Mouse (Mus musculus) megakaryocyte, embryonic 14.5 days (primary cell): ENCODE data around the gene Tbc1d14. TPM values are rescaled to one million over a fixed set of nuclear protein-coding genes. Genes with fewer than 3 reads are reported as not detected.

ENCODE experiments used
- H3K27me3 ChIP-seq: replicated peaks from 2 replicates; pipeline ENCODE3; 2012; ENCODE audit warnings: inconsistent platforms
- H3K36me3 ChIP-seq: replicated peaks from 2 replicates; pipeline ENCODE3; 2012; ENCODE audit warnings: low read length, inconsistent platforms, mixed read lengths
- H3K4me1 ChIP-seq: 2 replicates; pipeline ENCODE4 v1.6.1; 2012; ENCODE audit warnings: inconsistent platforms
- H3K4me3 ChIP-seq: replicated peaks from 2 replicates; pipeline ENCODE3; 2012; ENCODE audit warnings: moderate library complexity, mild to moderate bottlenecking, inconsistent platforms
- H3K9me3 ChIP-seq: 2 replicates; pipeline ENCODE4 v1.6.1; 2012; ENCODE audit warnings: inconsistent platforms
- FLI1 ChIP-seq: IDR thresholded peaks from 2 replicates; pipeline ENCODE4 v1.6.1; 2012; ENCODE audit warnings: low read length, inconsistent platforms, mixed read lengths
- GATA1 ChIP-seq: IDR thresholded peaks from 3 replicates; pipeline ENCODE4 v1.6.1; 2012; ENCODE audit warnings: mixed read lengths, low read length, inconsistent platforms, borderline replicate concordance
- polyA plus RNA-seq: library from polyadenylated mRNA; stranded (reverse); fragments of >175 nt; gene quantifications from 2 replicates; pipeline ENCODE4 v1.2.3, GENCODE M21; 2012; ENCODE audit warnings: low replicate concordance; ENCODE audit not compliant: insufficient read depth

Tbc1d14 gene
- polyA plus RNA-seq, 1 experiment: 7.1 TPM

DNA sequence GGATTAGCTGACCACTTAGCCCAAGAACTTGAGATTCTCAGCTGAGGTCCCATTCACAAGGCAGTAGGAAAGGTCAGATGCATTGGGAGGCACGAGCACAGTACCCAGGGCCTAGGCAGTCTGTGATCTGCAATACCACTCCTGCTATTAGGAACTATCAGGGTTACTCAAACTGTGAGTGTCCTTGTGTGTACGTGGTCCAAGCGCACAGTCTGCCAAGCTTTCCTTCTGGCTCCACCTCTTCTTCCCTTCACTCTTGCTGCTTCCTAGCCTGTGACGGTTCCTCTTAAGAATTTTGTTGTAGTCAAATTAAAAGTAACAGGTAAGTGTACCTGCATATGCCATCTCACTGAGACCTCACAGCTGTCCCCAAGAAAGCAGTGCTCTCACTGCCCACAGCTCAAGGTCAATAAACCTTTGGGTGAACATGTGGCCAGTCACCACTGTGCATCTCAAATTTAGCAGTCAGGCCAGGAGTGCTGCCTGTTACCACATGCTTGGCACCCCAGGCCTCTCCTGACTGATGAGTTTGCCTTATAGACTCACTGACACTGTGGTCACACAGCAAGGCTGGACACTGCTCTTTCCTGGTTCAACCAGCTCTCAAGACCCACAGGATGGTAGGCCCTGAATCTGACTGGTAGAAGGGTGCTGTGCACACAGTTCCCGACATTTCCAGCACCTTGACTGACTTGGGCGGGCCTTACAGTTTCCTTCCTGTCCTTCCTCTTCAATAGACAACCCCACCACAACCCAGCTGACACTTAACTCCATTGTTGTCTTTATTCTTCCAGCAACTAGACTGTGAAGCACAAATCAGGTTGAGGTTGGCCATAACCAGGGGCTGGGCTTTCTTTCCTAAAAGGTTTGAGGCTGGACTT lies 114.3 kb downstream of the Tbc1d14 start:
- peak overlapping the region; percentile 94 for H3K4me3 ChIP-seq
- no peaks in the 10 kb centered on the region for H3K27me3 ChIP-seq
- no peaks in the 10 kb centered on the region for H3K9me3 ChIP-seq
- peaks cover 74% of the 10 kb centered on the region for H3K36me3 ChIP-seq
- no peak for TF ChIP-seq FLI1
- H3K4me1 ChIP-seq: peaks cover 96% of the 10 kb centered on the region

DNA sequence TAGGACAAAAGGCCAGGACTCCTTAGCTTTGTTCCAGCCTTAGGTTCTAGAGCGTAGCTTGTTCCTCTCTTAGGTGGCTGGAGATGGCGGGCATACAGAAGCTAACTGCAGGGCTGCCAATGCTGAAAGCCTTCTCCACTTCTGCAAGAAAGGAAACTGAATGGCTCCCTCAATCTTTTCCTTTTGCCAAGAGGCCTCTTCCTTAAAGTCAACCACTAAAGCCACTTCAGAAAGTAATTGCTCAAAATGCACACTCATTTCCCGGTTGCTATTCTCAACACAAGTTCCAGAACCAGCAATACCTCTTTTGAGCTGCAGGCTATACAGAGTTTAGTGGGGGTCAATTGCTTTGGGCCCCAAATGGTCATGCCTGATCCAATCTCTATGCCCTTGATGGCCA lies 115.6 kb downstream of the Tbc1d14 start:
- Histone ChIP-seq H3K36me3 (peaks cover 80% of the 10 kb centered on the region), H3K4me1 (peaks cover 95% of the 10 kb centered on the region), H3K27me3 (no peaks in the 10 kb centered on the region), H3K4me3 (peak overlapping the region; percentile 86), H3K9me3 (no peaks in the 10 kb centered on the region)
- TF ChIP-seq GATA1 (no peak), FLI1 (no peak)

DNA sequence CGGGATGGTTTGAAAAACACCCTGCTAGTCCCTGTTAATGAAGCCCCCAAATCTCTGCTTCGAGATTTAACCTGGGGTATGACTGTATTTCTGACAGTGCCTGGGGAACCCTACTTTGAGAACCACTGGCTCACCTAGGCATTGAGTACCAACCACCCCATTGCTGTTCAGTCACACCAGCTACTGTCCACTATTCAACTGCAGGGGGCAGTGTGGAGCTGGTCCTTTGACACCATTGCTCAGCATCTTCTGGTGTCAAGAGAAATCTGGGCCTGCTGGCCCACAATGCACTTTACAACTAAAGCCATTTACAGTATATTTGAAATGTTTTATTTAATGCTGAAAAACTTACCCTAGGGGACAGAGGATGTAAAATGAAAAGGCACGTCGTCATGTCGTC lies 118.8 kb downstream of the Tbc1d14 start:
- TF ChIP-seq GATA1: no peak
- TF ChIP-seq FLI1: no peak
- peaks cover 90% of the 10 kb centered on the region for H3K4me1 ChIP-seq
- no peaks in the 10 kb centered on the region for H3K9me3 ChIP-seq
- H3K36me3 ChIP-seq: peaks cover 83% of the 10 kb centered on the region
- peak overlapping the region; percentile 28 for H3K4me3 ChIP-seq
- H3K27me3 ChIP-seq: no peaks in the 10 kb centered on the region

DNA sequence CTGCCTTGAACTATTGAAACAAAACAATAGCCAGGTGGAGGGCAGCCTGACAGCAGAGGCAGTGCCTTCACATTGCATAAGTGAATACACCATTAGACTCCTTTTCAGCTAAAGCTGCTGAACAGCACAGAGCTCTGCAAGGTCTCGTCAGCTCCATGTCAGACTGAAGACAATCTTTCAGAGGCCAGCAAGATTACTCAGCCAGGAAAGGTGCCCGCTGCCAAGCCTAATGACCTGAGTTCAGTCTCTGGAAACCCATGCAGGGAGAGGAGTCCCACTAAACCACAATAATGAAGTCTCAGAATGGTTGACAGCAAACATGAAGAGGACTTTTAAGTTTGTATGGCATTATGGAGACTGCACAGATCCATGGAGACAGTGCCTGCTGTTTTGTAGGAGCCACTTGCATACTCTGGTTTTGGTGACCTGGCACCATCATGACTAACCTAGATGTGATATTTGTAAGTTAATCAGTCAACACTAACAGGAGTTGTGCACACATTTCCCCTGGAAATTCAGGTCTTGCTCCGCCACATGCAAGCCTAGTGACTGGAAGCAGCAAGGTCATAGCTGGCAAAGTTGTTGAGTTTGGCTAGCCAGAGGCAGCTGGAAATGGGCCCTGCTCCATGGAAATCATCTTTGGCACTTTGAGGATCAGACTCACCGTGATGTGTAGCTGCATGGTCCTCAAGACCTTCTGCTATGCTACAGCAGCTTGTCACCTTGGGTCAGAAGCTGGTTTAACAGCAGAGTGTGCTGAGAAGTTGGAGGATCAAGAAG lies 120.0 kb downstream of the Tbc1d14 start:
- no peaks in the 10 kb centered on the region for H3K9me3 ChIP-seq
- TF ChIP-seq FLI1 (no peak), GATA1 (no peak)
- peaks cover 85% of the 10 kb centered on the region for H3K36me3 ChIP-seq
- peaks cover 90% of the 10 kb centered on the region for H3K4me1 ChIP-seq
- H3K27me3 ChIP-seq: no peaks in the 10 kb centered on the region
- H3K4me3 ChIP-seq: no peak overlapping the region

DNA sequence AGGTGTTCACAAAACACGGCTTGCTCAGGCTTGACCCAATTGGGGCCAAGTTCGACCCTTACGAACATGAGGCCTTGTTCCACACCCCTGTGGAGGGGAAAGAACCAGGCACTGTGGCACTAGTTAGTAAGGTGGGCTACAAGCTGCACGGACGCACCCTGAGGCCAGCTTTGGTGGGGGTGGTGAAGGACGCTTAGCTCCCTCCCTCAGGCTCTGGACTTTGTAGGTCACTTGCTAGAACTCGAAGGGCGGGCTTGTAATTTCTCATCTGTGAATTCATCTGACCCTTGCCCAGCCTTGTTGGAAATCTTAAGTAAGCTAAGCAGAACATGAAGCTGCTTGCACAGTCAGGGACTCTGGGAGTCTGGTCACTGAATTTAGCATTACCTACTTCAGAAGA lies 121.9 kb downstream of the Tbc1d14 start:
- Histone ChIP-seq H3K36me3 (peaks cover 86% of the 10 kb centered on the region), H3K4me1 (peaks cover 90% of the 10 kb centered on the region), H3K27me3 (no peaks in the 10 kb centered on the region), H3K9me3 (no peaks in the 10 kb centered on the region), H3K4me3 (no peak overlapping the region)
- TF ChIP-seq FLI1 (no peak), GATA1 (no peak)

DNA sequence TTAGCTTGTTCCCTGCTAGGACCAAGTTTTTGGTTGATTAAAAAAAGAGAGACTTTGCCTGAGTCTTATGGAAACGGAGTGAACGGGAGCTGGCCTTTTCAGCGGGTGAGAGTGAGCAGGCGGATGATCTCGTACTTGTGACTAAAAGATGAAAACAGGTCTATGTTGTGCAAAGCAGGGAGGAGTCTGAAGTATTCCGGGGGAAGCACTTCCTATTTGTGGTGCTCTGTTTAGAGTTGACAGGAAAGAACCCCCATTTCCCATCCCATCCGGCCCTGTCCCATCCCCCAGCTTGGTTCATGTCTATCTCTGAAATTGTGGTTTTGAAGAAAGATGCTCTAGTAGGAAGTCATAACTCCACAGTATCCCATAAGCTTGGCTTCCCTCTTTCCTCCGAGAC lies 127.2 kb downstream of the Tbc1d14 start:
- no peak for TF ChIP-seq FLI1
- no peak for TF ChIP-seq GATA1
- no peaks in the 10 kb centered on the region for H3K9me3 ChIP-seq
- H3K36me3 ChIP-seq: peaks cover 39% of the 10 kb centered on the region
- peaks cover 91% of the 10 kb centered on the region for H3K4me1 ChIP-seq
- H3K27me3 ChIP-seq: no peaks in the 10 kb centered on the region
- H3K4me3 ChIP-seq: peak overlapping the region; percentile 94

DNA sequence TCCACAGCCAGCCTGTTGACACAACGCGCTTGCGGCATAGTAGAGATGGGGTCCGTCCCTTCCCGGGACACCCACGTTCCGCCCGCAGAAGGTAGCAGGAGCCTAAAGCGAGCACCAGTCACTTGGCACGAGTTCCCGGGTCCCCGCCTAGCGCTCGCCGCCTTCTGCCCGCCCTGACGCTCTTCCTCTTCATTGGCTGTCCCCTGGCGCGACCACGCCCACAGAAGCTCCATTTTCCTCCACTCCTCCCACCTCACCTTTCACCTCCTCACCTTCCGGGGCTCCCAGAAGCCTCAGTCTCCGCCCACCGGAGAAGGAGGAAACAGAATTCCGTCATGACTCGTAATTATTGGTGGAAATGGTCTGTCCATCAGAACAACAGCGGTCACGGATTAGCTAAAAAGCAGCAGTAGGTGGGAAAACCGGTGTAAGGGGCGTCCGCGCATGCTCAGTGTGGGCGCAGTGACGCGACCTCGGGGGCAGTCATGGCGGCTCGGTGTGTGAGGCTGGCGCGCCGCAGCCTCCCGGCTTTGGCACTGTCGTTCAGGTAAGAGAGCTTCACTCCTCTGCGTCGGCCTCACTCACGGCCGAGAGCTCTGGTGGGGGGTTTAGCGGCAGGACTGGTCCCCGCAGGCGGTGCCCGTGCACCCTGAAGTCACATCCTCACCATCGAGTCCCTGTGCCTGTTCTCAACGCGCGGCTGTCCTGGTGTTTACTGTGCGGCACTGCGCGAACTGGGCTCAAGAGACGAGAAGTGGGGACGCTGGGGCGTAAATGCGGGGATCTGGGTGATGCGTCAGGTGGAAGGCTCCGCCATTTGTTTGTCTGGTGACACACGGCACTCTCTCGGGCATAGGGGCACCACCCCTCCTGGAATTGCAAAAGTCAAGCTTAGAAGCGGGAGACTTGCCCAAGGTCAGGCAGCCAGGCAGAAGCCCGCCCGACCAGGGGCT lies 128.1 kb downstream of the Tbc1d14 start, which contains the start of gene Grpel1:
TSS of gene Grpel1 (plus strand) at position 290 of the 953 bp plus-strand sequence.
- Histone ChIP-seq H3K4me1 (peaks cover 92% of the 10 kb centered on the region), H3K9me3 (no peaks in the 10 kb centered on the region), H3K4me3 (peak within 1 kb of the TSS; percentile 94), H3K36me3 (peaks cover 30% of the 10 kb centered on the region), H3K27me3 (peaks cover 2% of the 10 kb centered on the region)
- no peak for TF ChIP-seq FLI1
- TF ChIP-seq GATA1: no peak

DNA sequence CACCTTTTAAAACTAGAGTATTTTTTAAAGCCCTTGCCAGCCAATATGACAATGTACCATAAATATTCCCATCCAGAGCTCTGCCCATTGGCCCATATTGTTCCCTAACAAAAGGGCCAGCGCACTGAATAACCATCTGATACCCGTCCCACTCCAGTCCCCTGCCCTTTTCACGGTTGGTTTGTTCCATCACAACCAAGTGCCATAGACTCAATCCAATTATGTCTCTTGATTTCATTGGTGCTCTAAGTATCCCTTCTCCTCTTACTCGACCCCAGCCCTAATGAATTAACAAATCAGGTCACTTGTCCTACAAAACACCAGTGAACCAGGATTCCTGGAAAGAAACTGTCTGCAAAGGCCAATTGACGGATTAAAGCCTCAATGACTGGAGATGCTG lies 129.7 kb downstream of the Tbc1d14 start:
- peaks cover 14% of the 10 kb centered on the region for H3K36me3 ChIP-seq
- peaks cover 90% of the 10 kb centered on the region for H3K4me1 ChIP-seq
- no peaks in the 10 kb centered on the region for H3K9me3 ChIP-seq
- TF ChIP-seq FLI1: no peak
- TF ChIP-seq GATA1: no peak
- H3K4me3 ChIP-seq: no peak overlapping the region
- peaks cover 2% of the 10 kb centered on the region for H3K27me3 ChIP-seq

DNA sequence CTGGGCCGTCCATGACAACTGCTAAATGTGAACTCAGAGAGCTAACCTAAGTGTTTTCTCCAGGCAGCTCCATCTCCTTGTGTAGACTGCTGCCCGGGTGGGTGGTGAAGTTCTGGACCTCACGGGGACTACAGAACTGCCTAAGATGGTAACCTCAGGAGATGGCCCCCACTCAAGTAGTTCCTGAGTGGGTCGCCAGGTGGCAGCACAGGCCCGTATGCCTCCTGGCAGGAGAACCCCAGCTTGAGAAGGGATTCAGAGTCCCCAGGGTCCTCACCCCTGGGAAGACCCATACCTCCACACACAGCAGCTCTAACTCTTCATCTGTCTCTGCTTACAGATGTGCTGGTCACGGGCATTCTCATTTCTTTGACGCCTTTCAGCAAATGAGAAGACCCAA lies 130.3 kb downstream of the Tbc1d14 start:
- TF ChIP-seq FLI1 (no peak), GATA1 (no peak)
- Histone ChIP-seq H3K9me3 (no peaks in the 10 kb centered on the region), H3K4me3 (no peak overlapping the region), H3K4me1 (peaks cover 86% of the 10 kb centered on the region), H3K36me3 (peaks cover 8% of the 10 kb centered on the region), H3K27me3 (peaks cover 3% of the 10 kb centered on the region)
